In genomic region chr2:112433359-112433758, GRCm38 (mm10) we compare ENCODE assay signal across 11 mouse cellular contexts. TPM values are rescaled to one million over a fixed set of nuclear protein-coding genes. Genes with fewer than 3 reads are reported as not detected.
DNase-seq lines count a peak whose midpoint lies in the region; ATAC-seq and TF ChIP-seq lines count a peak whose summit lies in the region.
"Had no signal": no experiment of that assay in that cellular context is flagged by ENCODE, and none has a peak within 500 bp of the region (broad histone marks: within the 10 kb centered on the region; RNA-seq: fewer than 3 reads in every experiment).

No protein-coding gene starts in this region.

- no peaks in the 10 kb centered on the region for H3K36me3 ChIP-seq in kidney, embryonic 14.5 days (ENCODE audit: control insufficient read depth, insufficient read depth, low read length)
- peaks cover 0 to 27% of the 10 kb centered on the region in 2 experiments; a peak in 2 of 4 replicates for H3K36me3 ChIP-seq in MEL (ENCODE audit: control insufficient read depth in 1 of 2, insufficient read depth in 2 of 2, low read length in 2 of 2)
- no peaks in the 10 kb centered on the region for H3K36me3 ChIP-seq in forebrain, embryonic 14.5 days (ENCODE audit: control insufficient read depth, insufficient read depth, low read length)
- no peaks in the 10 kb centered on the region for H3K36me3 ChIP-seq in hindbrain, embryonic 12.5 days
- H3K36me3 ChIP-seq: heart, embryonic 10.5 days had no signal

- ATAC-seq in kidney, embryonic 14.5 days (ENCODE audit: low FRiP score, low TSS enrichment): no peak
- ATAC-seq in forebrain, embryonic 14.5 days: no peak
- ATAC-seq in hindbrain, embryonic 12.5 days (ENCODE audit: low FRiP score): no peak
- ATAC-seq: forebrain, embryonic 13.5 days had no signal

- no peak overlapping the region for H3K4me3 ChIP-seq in kidney, embryonic 14.5 days (ENCODE audit: low read length)
- H3K4me3 ChIP-seq in MEL (ENCODE audit: control insufficient read depth in 1 of 2, insufficient read depth in 1 of 2, low read depth in 2 of 2, low read length in 2 of 2): peak overlapping the region in 1 of 2 experiments; percentile 12; a peak in 2 of 4 replicates
- no peak overlapping the region for H3K4me3 ChIP-seq in forebrain, embryonic 14.5 days (ENCODE audit: low read depth, low read length)
- H3K4me3 ChIP-seq in hindbrain, embryonic 12.5 days: no peak overlapping the region
- H3K4me3 ChIP-seq: forebrain, embryonic 13.5 days; heart, embryonic 10.5 days had no signal

- H3K9ac ChIP-seq in kidney, embryonic 14.5 days (ENCODE audit: low read depth, low read length): no peak overlapping the region
- H3K9ac ChIP-seq in MEL (ENCODE audit: control insufficient read depth, low read depth, low read length, poor library complexity, severe bottlenecking): no peak overlapping the region
- H3K9ac ChIP-seq in forebrain, embryonic 14.5 days (ENCODE audit: low read length): no peak overlapping the region
- H3K9ac ChIP-seq in hindbrain, embryonic 12.5 days: no peak overlapping the region
- H3K9ac ChIP-seq: forebrain, embryonic 13.5 days had no signal

- no peak overlapping the region for H3K27ac ChIP-seq in kidney, embryonic 14.5 days (ENCODE audit: low read depth, low read length)
- H3K27ac ChIP-seq in MEL (ENCODE audit: control insufficient read depth, low read depth, low read length): peak overlapping the region; percentile 2; the same call in 1 of the 2 replicates
- no peak overlapping the region for H3K27ac ChIP-seq in forebrain, embryonic 14.5 days (ENCODE audit: low read depth, low read length)
- no peak overlapping the region for H3K27ac ChIP-seq in hindbrain, embryonic 12.5 days
- H3K27ac ChIP-seq: forebrain, embryonic 13.5 days; heart, embryonic 10.5 days had no signal

- TF ChIP-seq POLR2A in MEL (IDR thresholded peaks at IDR 0.05; ENCODE audit: control insufficient read depth in 1 of 2, insufficient read depth in 1 of 2, low read depth in 1 of 2, low read length in 2 of 2, poor library complexity in 1 of 2): peak in 1 of 2 experiments; percentile 41; a peak in 1 of 4 replicates

- WGBS in kidney, embryonic 14.5 days: 65% methylated on average over 2 of the region's 2 CpGs
- WGBS in forebrain, embryonic 14.5 days: 76% methylated on average over 2 of the region's 2 CpGs
- WGBS in hindbrain, embryonic 12.5 days: 78% methylated on average over 2 of the region's 2 CpGs

- H3K4me1 ChIP-seq in kidney, embryonic 14.5 days (ENCODE audit: control insufficient read depth, insufficient read depth, low read length): no peaks in the 10 kb centered on the region
- H3K4me1 ChIP-seq in MEL (ENCODE audit: control insufficient read depth in 1 of 2, insufficient read depth in 2 of 2, low read length in 2 of 2): peaks cover 12 to 24% of the 10 kb centered on the region in 2 experiments
- H3K4me1 ChIP-seq in forebrain, embryonic 14.5 days (ENCODE audit: control insufficient read depth, insufficient read depth, low read length): no peaks in the 10 kb centered on the region
- no peaks in the 10 kb centered on the region for H3K4me1 ChIP-seq in hindbrain, embryonic 12.5 days
- H3K4me1 ChIP-seq: forebrain, embryonic 13.5 days; heart, embryonic 10.5 days had no signal

- TF ChIP-seq EP300 in MEL (IDR thresholded peaks at IDR 0.05; ENCODE audit: low read depth in 1 of 2, low read length in 2 of 2): peak in 1 of 2 experiments; percentile 40; a peak in 2 of 4 replicates

- no peaks in the 10 kb centered on the region for H3K9me3 ChIP-seq in kidney, embryonic 14.5 days (ENCODE audit: control insufficient read depth, low read length)
- no peaks in the 10 kb centered on the region for H3K9me3 ChIP-seq in MEL (replicated peaks; ENCODE audit: insufficient read depth, low read length)
- no peaks in the 10 kb centered on the region for H3K9me3 ChIP-seq in forebrain, embryonic 14.5 days (replicated peaks; ENCODE audit: control insufficient read depth, low read length)
- H3K9me3 ChIP-seq in hindbrain, embryonic 12.5 days (replicated peaks): no peaks in the 10 kb centered on the region
- H3K9me3 ChIP-seq: forebrain, embryonic 13.5 days; heart, embryonic 10.5 days had no signal

- H3K4me2 ChIP-seq in kidney, embryonic 14.5 days (replicated peaks; ENCODE audit: low read depth, low read length): no peak overlapping the region
- H3K4me2 ChIP-seq in forebrain, embryonic 14.5 days (ENCODE audit: low read length): no peak overlapping the region
- no peak overlapping the region for H3K4me2 ChIP-seq in hindbrain, embryonic 12.5 days (replicated peaks)
- H3K4me2 ChIP-seq: forebrain, embryonic 13.5 days had no signal

- H3K79me2 ChIP-seq in MEL (ENCODE audit: control insufficient read depth, insufficient read depth, low read length, poor library complexity): no peaks in the 10 kb centered on the region

- no peak for TF ChIP-seq CTCF in MEL (IDR thresholded peaks at IDR 0.05 in 2 of 3, conservative IDR thresholded peaks at IDR 0.05 in 1 of 3; ENCODE audit: control insufficient read depth in 1 of 3, insufficient read depth in 1 of 3, low read depth in 2 of 3, low read length in 3 of 3, poor library complexity in 1 of 3, severe bottlenecking in 1 of 3)

- DNase-seq in kidney, adult 8-10 months: peak; percentile 33 to 38
- DNase-seq in MEL (ENCODE audit: low read depth, low spot score): peak; percentile 89
- peak; percentile 38 for DNase-seq in fibroblast of lung, adult 2 months (ENCODE audit: low read depth)
- peak; percentile 56 for DNase-seq in lung, postnatal 36 days
- no peak for DNase-seq in forebrain, embryonic 14.5 days (ENCODE audit: low spot score)
- no peak for DNase-seq in layer of hippocampus, adult 8-10 months (ENCODE audit: low spot score in 2 of 2)
- DNase-seq: retina, postnatal 1 day had no signal

- no peaks in the 10 kb centered on the region for H3K27me3 ChIP-seq in kidney, embryonic 14.5 days (ENCODE audit: control insufficient read depth, insufficient read depth, low read length)
- H3K27me3 ChIP-seq in MEL (ENCODE audit: control insufficient read depth in 1 of 2, insufficient read depth in 2 of 2, low read length in 2 of 2): no peaks in the 10 kb centered on the region
- no peaks in the 10 kb centered on the region for H3K27me3 ChIP-seq in forebrain, embryonic 14.5 days (replicated peaks; ENCODE audit: control insufficient read depth, insufficient read depth, low read length)
- H3K27me3 ChIP-seq in hindbrain, embryonic 12.5 days: no peaks in the 10 kb centered on the region
- H3K27me3 ChIP-seq: forebrain, embryonic 13.5 days had no signal

- no peak for TF ChIP-seq RAD21 in MEL (IDR thresholded peaks at IDR 0.05; ENCODE audit: low read depth, low read length)

TF ChIP-seq in MEL, 35 proteins besides CTCF, POLR2A, EP300 and RAD21 (continues in another document):
- TF ChIP-seq USF1 (IDR thresholded peaks at IDR 0.05; ENCODE audit: low read depth, low read length) (peak; percentile 75), TBP (IDR thresholded peaks at IDR 0.05; ENCODE audit: low read depth, low read length) (peak; percentile 41; the same call in 1 of the 2 replicates), ZMIZ1 (IDR thresholded peaks at IDR 0.05; ENCODE audit: low read depth, low read length) (no peak), HCFC1 (IDR thresholded peaks at IDR 0.05; ENCODE audit: low read depth, low read length) (peak; percentile 40; the same call in 1 of the 2 replicates), E2F4 (IDR thresholded peaks at IDR 0.05; ENCODE audit: borderline replicate concordance, low read depth, low read length) (no peak), ZNF384 (IDR thresholded peaks at IDR 0.05; ENCODE audit: low read depth, low read length) (no peak), POLR2AphosphoS5 (IDR thresholded peaks at IDR 0.05; ENCODE audit: borderline replicate concordance, low read depth, low read length) (no peak), CHD2 (IDR thresholded peaks at IDR 0.05; ENCODE audit: low read length) (no peak)

RNA-seq across cellular contexts. Expression of gene Emc7, which starts 21.4 kb away (rescaled TPM):
- polyA plus RNA-seq in kidney, embryonic 14.5 days (2014; fragmentation: Nextera tagmentation; extraction: Ambion mirVana): 17.2 and 18.2 TPM in 2 replicates
- total RNA-seq in MEL (2012; rRNA removed): 23.1 and 25.7 TPM in 2 replicates
- polyA plus RNA-seq in MEL (2012; ENCODE audit: insufficient read depth in 1 of 2, insufficient read length in 2 of 2, low read depth in 1 of 2, low replicate concordance in 2 of 2, missing spikeins in 1 of 2): 10 to 100 TPM in 1 of 2 experiments, not detected in 1; 17.7 TPM
- polyA plus RNA-seq in forebrain, embryonic 14.5 days (2014; fragmentation: Nextera tagmentation; extraction: Ambion mirVana): 15.2 and 15.3 TPM in 2 replicates
- total RNA-seq in layer of hippocampus, adult 8-10 months (2022): 10 to 100 TPM; 42.8 to 48.1 (median 46.4) TPM
- polyA plus RNA-seq in hindbrain, embryonic 12.5 days (2016; fragmentation: Nextera tagmentation; extraction: Ambion mirVana): 13.4 and 13.8 TPM in 2 replicates

RNA-seq across cellular contexts. Expression of gene Chrm5, which starts 47.2 kb away (rescaled TPM):
- 0.20 and 0.22 TPM in 2 replicates for polyA plus RNA-seq in kidney, embryonic 14.5 days (2014; fragmentation: Nextera tagmentation; extraction: Ambion mirVana)
- not detected in 2 replicates for total RNA-seq in MEL (2012; rRNA removed)
- not detected for polyA plus RNA-seq in MEL (2012; ENCODE audit: insufficient read depth in 1 of 2, insufficient read length in 2 of 2, low read depth in 1 of 2, low replicate concordance in 2 of 2, missing spikeins in 1 of 2)
- polyA plus RNA-seq in forebrain, embryonic 14.5 days (2014; fragmentation: Nextera tagmentation; extraction: Ambion mirVana): 0.42 and 0.49 TPM in 2 replicates
- total RNA-seq in layer of hippocampus, adult 8-10 months (2022): 1 to 10 TPM; 5.4 to 9.7 (median 7.4) TPM
- polyA plus RNA-seq in hindbrain, embryonic 12.5 days (2016; fragmentation: Nextera tagmentation; extraction: Ambion mirVana): 0.13 and 0.23 TPM in 2 replicates
- polyA plus RNA-seq: forebrain, embryonic 13.5 days; heart, embryonic 10.5 days had no signal

RNA-seq across cellular contexts. Expression of gene Katnbl1, which starts 54.3 kb away (rescaled TPM):
- 37.4 and 46.5 TPM in 2 replicates for polyA plus RNA-seq in kidney, embryonic 14.5 days (2014; fragmentation: Nextera tagmentation; extraction: Ambion mirVana)
- 16.6 and 16.7 TPM in 2 replicates for total RNA-seq in MEL (2012; rRNA removed)
- polyA plus RNA-seq in MEL (2012; ENCODE audit: insufficient read depth in 1 of 2, insufficient read length in 2 of 2, low read depth in 1 of 2, low replicate concordance in 2 of 2, missing spikeins in 1 of 2): 10 to 100 TPM in 1 of 2 experiments, not detected in 1; 12.6 TPM
- 48.4 and 54.5 TPM in 2 replicates for polyA plus RNA-seq in forebrain, embryonic 14.5 days (2014; fragmentation: Nextera tagmentation; extraction: Ambion mirVana)
- 10 to 100 TPM; 10.6 to 14.5 (median 11.1) TPM for total RNA-seq in layer of hippocampus, adult 8-10 months (2022)
- polyA plus RNA-seq in hindbrain, embryonic 12.5 days (2016; fragmentation: Nextera tagmentation; extraction: Ambion mirVana): 43.3 and 48.4 TPM in 2 replicates

RNA-seq across cellular contexts. Expression of gene Aven, which starts 59.4 kb away (rescaled TPM):
- polyA plus RNA-seq in kidney, embryonic 14.5 days (2014; fragmentation: Nextera tagmentation; extraction: Ambion mirVana): 10.9 and 12.4 TPM in 2 replicates
- 29.2 and 33.4 TPM in 2 replicates for total RNA-seq in MEL (2012; rRNA removed)
- 10 to 100 TPM; 50.3 to 72.8 TPM for polyA plus RNA-seq in MEL (2012; ENCODE audit: insufficient read depth in 1 of 2, insufficient read length in 2 of 2, low read depth in 1 of 2, low replicate concordance in 2 of 2, missing spikeins in 1 of 2)
- 2.7 and 3.0 TPM in 2 replicates for polyA plus RNA-seq in forebrain, embryonic 14.5 days (2014; fragmentation: Nextera tagmentation; extraction: Ambion mirVana)
- 10 to 100 TPM in 2 of 4 experiments, 1 to 10 TPM in 2; 8.1 to 11.5 (median 10.0) TPM for total RNA-seq in layer of hippocampus, adult 8-10 months (2022)
- 6.5 and 7.9 TPM in 2 replicates for polyA plus RNA-seq in hindbrain, embryonic 12.5 days (2016; fragmentation: Nextera tagmentation; extraction: Ambion mirVana)

Comparison
In these comparisons a context has a peak if more than half of its experiments do, and no peak if none do; other contexts are left out.
1. DNase-seq: peak in kidney, adult 8-10 months (2 of 2), MEL (single experiment), fibroblast of lung, adult 2 months (single experiment) and lung, postnatal 36 days (single experiment); none in forebrain, embryonic 14.5 days (single experiment) and layer of hippocampus, adult 8-10 months (0 of 2).